Comparison of ENCODE assay signal across 12 mouse cellular contexts in genomic region chr10:96105124-96105523, GRCm38 (mm10). TPM values are rescaled to one million over a fixed set of nuclear protein-coding genes. Genes with fewer than 3 reads are reported as not detected.
DNase-seq lines count a peak whose midpoint lies in the region; ATAC-seq and TF ChIP-seq lines count a peak whose summit lies in the region.
"Had no signal": no experiment of that assay in that cellular context is flagged by ENCODE, and none has a peak within 500 bp of the region (broad histone marks: within the 10 kb centered on the region; RNA-seq: fewer than 3 reads in every experiment).

No protein-coding gene starts in this region.

- no peaks in the 10 kb centered on the region for H3K36me3 ChIP-seq in hindbrain, embryonic 11.5 days (ENCODE audit: control insufficient read depth, insufficient read depth, low read length)
- no peaks in the 10 kb centered on the region for H3K36me3 ChIP-seq in hindbrain, embryonic 10.5 days
- H3K36me3 ChIP-seq in C2C12 (ENCODE audit: control insufficient read depth, insufficient read depth): no peaks in the 10 kb centered on the region
- no peaks in the 10 kb centered on the region for H3K36me3 ChIP-seq in liver, postnatal 0 days (replicated peaks; ENCODE audit: insufficient read depth, low read length)
- H3K36me3 ChIP-seq in midbrain, embryonic 13.5 days: no peaks in the 10 kb centered on the region
- H3K36me3 ChIP-seq: heart, embryonic 12.5 days had no signal

- no peak overlapping the region for H3K9ac ChIP-seq in hindbrain, embryonic 11.5 days (ENCODE audit: low read depth, low read length)
- H3K9ac ChIP-seq in liver, postnatal 0 days (replicated peaks): no peak overlapping the region
- no peak overlapping the region for H3K9ac ChIP-seq in midbrain, embryonic 13.5 days (replicated peaks)
- H3K9ac ChIP-seq: heart, embryonic 12.5 days had no signal

- H3K27me3 ChIP-seq in hindbrain, embryonic 11.5 days (ENCODE audit: control insufficient read depth, insufficient read depth, low read length): no peaks in the 10 kb centered on the region
- H3K27me3 ChIP-seq in hindbrain, embryonic 10.5 days (ENCODE audit: insufficient read depth, poor library complexity, severe bottlenecking): no peaks in the 10 kb centered on the region
- no peaks in the 10 kb centered on the region for H3K27me3 ChIP-seq in C2C12 (ENCODE audit: control insufficient read depth, insufficient read depth, insufficient read length)
- no peaks in the 10 kb centered on the region for H3K27me3 ChIP-seq in liver, postnatal 0 days (ENCODE audit: insufficient read depth, low read length)
- H3K27me3 ChIP-seq in midbrain, embryonic 13.5 days: no peaks in the 10 kb centered on the region
- H3K27me3 ChIP-seq: heart, embryonic 12.5 days had no signal

- no peaks in the 10 kb centered on the region for H3K4me1 ChIP-seq in hindbrain, embryonic 11.5 days (replicated peaks; ENCODE audit: control insufficient read depth, insufficient read depth, low read length)
- H3K4me1 ChIP-seq in hindbrain, embryonic 10.5 days (replicated peaks): no peaks in the 10 kb centered on the region
- no peaks in the 10 kb centered on the region for H3K4me1 ChIP-seq in liver, postnatal 0 days (ENCODE audit: insufficient read depth)
- no peaks in the 10 kb centered on the region for H3K4me1 ChIP-seq in midbrain, embryonic 13.5 days (replicated peaks)
- H3K4me1 ChIP-seq: heart, embryonic 12.5 days had no signal

- TF ChIP-seq CTCF in C2C12 (IDR thresholded peaks at IDR 0.05; ENCODE audit: control insufficient read depth, insufficient read depth, insufficient read length): peak; percentile 15
- peak; percentile 63 for TF ChIP-seq CTCF in liver, postnatal 0 days (IDR thresholded peaks at IDR 0.05; ENCODE audit: low read depth)

- H3K27ac ChIP-seq in hindbrain, embryonic 11.5 days (ENCODE audit: low read depth, low read length): no peak overlapping the region
- no peak overlapping the region for H3K27ac ChIP-seq in hindbrain, embryonic 10.5 days
- no peak overlapping the region for H3K27ac ChIP-seq in liver, postnatal 0 days (ENCODE audit: low read depth)
- no peak overlapping the region for H3K27ac ChIP-seq in midbrain, embryonic 13.5 days

- H3K9me3 ChIP-seq in hindbrain, embryonic 11.5 days (ENCODE audit: control insufficient read depth, low read length): no peaks in the 10 kb centered on the region
- no peaks in the 10 kb centered on the region for H3K9me3 ChIP-seq in hindbrain, embryonic 10.5 days
- H3K9me3 ChIP-seq in liver, postnatal 0 days (ENCODE audit: low read length): no peaks in the 10 kb centered on the region
- no peaks in the 10 kb centered on the region for H3K9me3 ChIP-seq in midbrain, embryonic 13.5 days
- H3K9me3 ChIP-seq: heart, embryonic 12.5 days had no signal

- no peaks in the 10 kb centered on the region for H3K79me3 ChIP-seq in C2C12 (ENCODE audit: low read depth)

- H3K4me2 ChIP-seq in hindbrain, embryonic 11.5 days (replicated peaks; ENCODE audit: low read depth, low read length): no peak overlapping the region
- no peak overlapping the region for H3K4me2 ChIP-seq in liver, postnatal 0 days (ENCODE audit: low read depth, low read length)
- H3K4me2 ChIP-seq in midbrain, embryonic 13.5 days (replicated peaks): no peak overlapping the region
- H3K4me2 ChIP-seq: heart, embryonic 12.5 days had no signal

- H3K4me3 ChIP-seq in hindbrain, embryonic 11.5 days (ENCODE audit: low read depth, low read length): no peak overlapping the region
- no peak overlapping the region for H3K4me3 ChIP-seq in hindbrain, embryonic 10.5 days
- no peak overlapping the region for H3K4me3 ChIP-seq in C2C12 (ENCODE audit: insufficient read depth, poor library complexity, severe bottlenecking)
- H3K4me3 ChIP-seq in liver, postnatal 0 days (ENCODE audit: low read depth, low read length): no peak overlapping the region
- no peak overlapping the region for H3K4me3 ChIP-seq in midbrain, embryonic 13.5 days (replicated peaks)
- H3K4me3 ChIP-seq: heart, embryonic 12.5 days had no signal

- TF ChIP-seq EP300 in liver, postnatal 0 days (IDR thresholded peaks at IDR 0.05; ENCODE audit: low read depth): no peak

- no peak overlapping the region for H3ac ChIP-seq in C2C12 (ENCODE audit: control insufficient read depth, insufficient read length, low read depth)

- WGBS in hindbrain, embryonic 11.5 days: 91% methylated on average over 2 of the region's 2 CpGs
- 87% methylated on average over 2 of the region's 2 CpGs for WGBS in hindbrain, embryonic 10.5 days
- 76% methylated on average over 2 of the region's 2 CpGs for WGBS in liver, postnatal 0 days (ENCODE audit: insufficient replicate concordance)
- 86% methylated on average over 2 of the region's 2 CpGs for WGBS in midbrain, embryonic 13.5 days

- H3K79me2 ChIP-seq in C2C12 (ENCODE audit: control insufficient read depth, insufficient read depth): no peaks in the 10 kb centered on the region

- no peak for ATAC-seq in hindbrain, embryonic 11.5 days (ENCODE audit: low FRiP score)
- no peak for ATAC-seq in liver, postnatal 0 days
- ATAC-seq in granulocyte monocyte progenitor cell, adult 5-6 weeks (replicated peaks; ENCODE audit: poor library complexity, severe bottlenecking): no peak
- no peak for ATAC-seq in midbrain, embryonic 13.5 days

- DNase-seq in hindbrain, embryonic 11.5 days (ENCODE audit: low spot score): peak; percentile 10
- DNase-seq in hindbrain, embryonic 10.5 days (ENCODE audit: low spot score): no peak
- peak; percentile 4 for DNase-seq in c-Kit-negative CD71-positive TER-119-positive erythroid progenitor cells, embryonic 14.5 days (ENCODE audit: low read depth, low spot score)
- DNase-seq in liver, postnatal 0 days: no peak
- no peak for DNase-seq in frontal cortex, postnatal 25 days (ENCODE audit: low spot score in 2 of 2)

TF ChIP-seq in C2C12, 6 proteins besides CTCF, POLR2A, EP300 and RAD21:
- TF ChIP-seq FOSL1 (IDR thresholded peaks at IDR 0.05; ENCODE audit: insufficient read depth, low read length, poor library complexity, severe bottlenecking) (no peak), MYOG (IDR thresholded peaks at IDR 0.05; ENCODE audit: control insufficient read depth, extremely low read depth, insufficient read length) (no peak), MAX (IDR thresholded peaks at IDR 0.05) (no peak), CEBPB (IDR thresholded peaks at IDR 0.05; ENCODE audit: low read depth) (no peak), USF1 (IDR thresholded peaks at IDR 0.05; ENCODE audit: low read depth) (no peak), MYOD1 (IDR thresholded peaks at IDR 0.05; ENCODE audit: control insufficient read depth, insufficient read length, low read depth) (no peak)

RNA-seq across cellular contexts. Expression of gene Gm5426, which starts 31.3 kb away (rescaled TPM):
- not detected in 2 replicates for polyA plus RNA-seq in hindbrain, embryonic 11.5 days (2014; fragmentation: Nextera tagmentation; extraction: Ambion mirVana)
- not detected in 2 replicates for polyA plus RNA-seq in hindbrain, embryonic 10.5 days (2016; fragmentation: Nextera tagmentation; extraction: Ambion mirVana)
- not detected for polyA plus RNA-seq in C2C12 (2012; fragmentation: generic; extraction: Trizol)
- polyA plus RNA-seq in liver, postnatal 0 days (2015; fragmentation: Nextera tagmentation; extraction: Ambion mirVana): not detected in 2 replicates
- total RNA-seq in granulocyte monocyte progenitor cell, adult 5-6 weeks (2014; fragmentation: Nextera tagmentation): not detected in 2 replicates
- total RNA-seq in granulocyte monocyte progenitor cell, adult 5-6 weeks (2017): not detected in 2 replicates
- not detected in 2 replicates for polyA plus RNA-seq in midbrain, embryonic 13.5 days (2015; fragmentation: Nextera tagmentation; extraction: Ambion mirVana)
- total RNA-seq: left cerebral cortex, adult 18-20 months; monocyte, adult 5-6 weeks had no signal
- polyA plus RNA-seq: embryonic facial prominence, embryonic 14.5 days; heart, embryonic 12.5 days had no signal

Comparison
In these comparisons a context has a peak if more than half of its experiments do, and no peak if none do; other contexts are left out.
1. DNase-seq: peak in hindbrain, embryonic 11.5 days (single experiment) and c-Kit-negative CD71-positive TER-119-positive erythroid progenitor cells, embryonic 14.5 days (single experiment); none in hindbrain, embryonic 10.5 days (single experiment), liver, postnatal 0 days (single experiment) and frontal cortex, postnatal 25 days (0 of 2).